Mouse (Mus musculus) heart, embryonic 14.5 days (tissue): ENCODE measurements around the gene Palld. TPM values are rescaled to one million over a fixed set of nuclear protein-coding genes. Genes with fewer than 3 reads are reported as not detected.
A peak's percentile ranks its signal among the peaks of the same experiment; 100 is the strongest.

Experiments used
- ATAC-seq: fragments of 200-750 bp; cut with Nextera tagmentation; 2 replicates; pipeline ENCODE4 v1.8.0; 2017; ENCODE audit warnings: low read depth, moderate TSS enrichment; ENCODE audit not compliant: insufficient number of reproducible peaks, insufficient read depth, low FRiP score
- H3K27ac ChIP-seq, 2 experiments: fragments of 200-500 bp in 1 of 2; fragments of 300-500 bp in 1 of 2; sonication (generic) in 1 of 2; replicated peaks in 1 of 2; 2 replicates each; pipeline ENCODE4 v1.5.1; 2012 to 2014; ENCODE audit warnings: low read depth in 2 of 2, low read length in 2 of 2, control low read depth in 1 of 2, mild to moderate bottlenecking in 1 of 2, mixed read lengths in 1 of 2; ENCODE audit not compliant: control insufficient read depth in 1 of 2, insufficient read depth in 1 of 2
- H3K27me3 ChIP-seq: fragments of 300-500 bp; sonication (generic); 2 replicates; pipeline ENCODE4 v1.6.1; 2014; ENCODE audit warnings: mild to moderate bottlenecking, low read length, control low read depth; ENCODE audit not compliant: control insufficient read depth, insufficient read depth
- H3K36me3 ChIP-seq: fragments of 300-500 bp; sonication (generic); 2 replicates; pipeline ENCODE4 v1.6.1; 2014; ENCODE audit warnings: mild to moderate bottlenecking, control low read depth, low read length, mixed read lengths; ENCODE audit not compliant: control insufficient read depth, insufficient read depth
- H3K4me1 ChIP-seq, 2 experiments: fragments of 200-500 bp in 1 of 2; fragments of 300-500 bp in 1 of 2; sonication (generic) in 1 of 2; 2 replicates each; pipeline ENCODE4 v1.6.1; 2012 to 2014; ENCODE audit warnings: low read length in 2 of 2, control low read depth in 1 of 2, mixed read lengths in 1 of 2; ENCODE audit not compliant: control insufficient read depth in 2 of 2, insufficient read depth in 2 of 2
- H3K4me2 ChIP-seq: fragments of 300-500 bp; sonication (generic); 2 replicates; pipeline ENCODE4 v1.6.1; 2014; ENCODE audit warnings: mild to moderate bottlenecking, low read length
- H3K4me3 ChIP-seq, 2 experiments: fragments of 200-500 bp in 1 of 2; fragments of 300-500 bp in 1 of 2; sonication (generic) in 1 of 2; 2 replicates each; pipeline ENCODE4 v1.5.1; 2012 to 2014; ENCODE audit warnings: low read length in 2 of 2, mild to moderate bottlenecking in 2 of 2, control low read depth in 1 of 2, low read depth in 1 of 2, moderate library complexity in 1 of 2; ENCODE audit not compliant: control insufficient read depth in 1 of 2, insufficient read depth in 1 of 2
- H3K9ac ChIP-seq: fragments of 300-500 bp; sonication (generic); 2 replicates; pipeline ENCODE4 v1.6.1; 2014; ENCODE audit warnings: mild to moderate bottlenecking, low read length
- H3K9me3 ChIP-seq: fragments of 300-500 bp; sonication (generic); 2 replicates; pipeline ENCODE4 v1.6.1; 2016; ENCODE audit warnings: low read length, control low read depth; ENCODE audit not compliant: control insufficient read depth
- WGBS: fragments of 180-500 bp; shearing (Covaris S2); extraction: QIAGEN DNeasy Blood & Tissue Kit; methylation state at CpG from one replicate; pipeline ENCODE4 v1.1.7; 2014; 5-methylcytosine and 5-hydroxymethylcytosine counted together
- polyA plus RNA-seq: library from polyadenylated mRNA; unstranded; fragments of >200 nt; fragmentation: Nextera tagmentation; extraction: Ambion mirVana; gene quantifications from 2 replicates; pipeline ENCODE4 v1.2.1, GENCODE M21; 2014

The Palld gene
- polyA plus RNA-seq, 1 experiment from 2014 or later: 187 TPM

GRCm38 (mm10) chr8:61643215-61643614 is 259.3 kb downstream of the Palld start:
- Histone ChIP-seq H3K36me3 (peaks cover 30% of the 10 kb centered on the region), H3K4me2 (no peak overlapping the region), H3K9ac (no peak overlapping the region), H3K4me1 (peaks cover 12 to 33% of the 10 kb centered on the region in 2 experiments), H3K9me3 (no peaks in the 10 kb centered on the region), H3K4me3 (no peak overlapping the region), H3K27me3 (no peaks in the 10 kb centered on the region), H3K27ac (no peak overlapping the region)
- ATAC-seq: no peak
- WGBS: 52% methylated on average over 3 of the region's 3 CpGs

- Histone ChIP-seq H3K9me3 (no peaks in the 10 kb centered on the region), H3K36me3 (peaks cover 36% of the 10 kb centered on the region), H3K4me1 (peaks cover 8 to 30% of the 10 kb centered on the region in 2 experiments), H3K27me3 (no peaks in the 10 kb centered on the region), H3K4me2 (no peak overlapping the region), H3K27ac (peak overlapping the region in 1 of 2 experiments; percentile 4; a peak in 1 of 4 replicates), H3K4me3 (no peak overlapping the region), H3K9ac (no peak overlapping the region)
- WGBS: 49% methylated on average over 4 of the region's 4 CpGs
- 0 out of 2 replicates have a peak, but pooled peaks have one; percentile 33 for ATAC-seq
Measured at GRCm38 (mm10) chr8:61642358-61642847, 260.1 kb downstream of the Palld start.

GRCm38 (mm10) chr8:61639596-61639995 is 262.9 kb downstream of the Palld start:
- Histone ChIP-seq H3K4me2 (no peak overlapping the region), H3K36me3 (peaks cover 29% of the 10 kb centered on the region), H3K27me3 (no peaks in the 10 kb centered on the region), H3K9ac (no peak overlapping the region), H3K27ac (no peak overlapping the region), H3K4me3 (no peak overlapping the region), H3K4me1 (peaks cover 12 to 33% of the 10 kb centered on the region in 2 experiments), H3K9me3 (no peaks in the 10 kb centered on the region)
- no peak for ATAC-seq
- 93% methylated on average over 2 of the region's 2 CpGs for WGBS

- H3K4me1 ChIP-seq: peaks cover 14 to 33% of the 10 kb centered on the region in 2 experiments
- WGBS: 49% methylated on average over 3 of the region's 3 CpGs
- H3K27ac ChIP-seq: peak overlapping the region; percentile 56 to 63; a peak in 3 of 4 replicates
- peaks cover 24% of the 10 kb centered on the region for H3K36me3 ChIP-seq
- no peaks in the 10 kb centered on the region for H3K9me3 ChIP-seq
- H3K4me3 ChIP-seq: no peak overlapping the region
- H3K9ac ChIP-seq: no peak overlapping the region
- H3K4me2 ChIP-seq: no peak overlapping the region
- H3K27me3 ChIP-seq: no peaks in the 10 kb centered on the region
- ATAC-seq: no peak
Measured at GRCm38 (mm10) chr8:61639008-61639407, 263.5 kb downstream of the Palld start.

- H3K4me2 ChIP-seq: no peak overlapping the region
- no peaks in the 10 kb centered on the region for H3K27me3 ChIP-seq
- no peak for ATAC-seq
- WGBS: 67% methylated on average over 4 of the region's 4 CpGs
- no peak overlapping the region for H3K4me3 ChIP-seq
- no peaks in the 10 kb centered on the region for H3K9me3 ChIP-seq
- peaks cover 14 to 26% of the 10 kb centered on the region in 2 experiments for H3K4me1 ChIP-seq
- H3K36me3 ChIP-seq: peaks cover 15% of the 10 kb centered on the region
- H3K27ac ChIP-seq: no peak overlapping the region
- H3K9ac ChIP-seq: no peak overlapping the region
Measured at GRCm38 (mm10) chr8:61637736-61638135, 264.8 kb downstream of the Palld start.

GRCm38 (mm10) chr8:61634811-61635210 is 267.7 kb downstream of the Palld start:
- no peak for ATAC-seq
- H3K4me2 ChIP-seq: no peak overlapping the region
- no peaks in the 10 kb centered on the region for H3K9me3 ChIP-seq
- 67% methylated on average over 1 of the region's 1 CpGs for WGBS
- H3K4me3 ChIP-seq: no peak overlapping the region
- no peak overlapping the region for H3K27ac ChIP-seq
- H3K36me3 ChIP-seq: peaks cover 15% of the 10 kb centered on the region
- H3K9ac ChIP-seq: no peak overlapping the region
- no peaks in the 10 kb centered on the region for H3K27me3 ChIP-seq
- H3K4me1 ChIP-seq: peaks cover 9 to 12% of the 10 kb centered on the region in 2 experiments; a peak in 2 of 4 replicates

- Histone ChIP-seq H3K4me2 (no peak overlapping the region), H3K9me3 (no peaks in the 10 kb centered on the region), H3K4me1 (peaks cover 9 to 11% of the 10 kb centered on the region in 2 experiments; a peak in 3 of 4 replicates), H3K4me3 (no peak overlapping the region), H3K36me3 (peaks cover 14% of the 10 kb centered on the region), H3K27me3 (no peaks in the 10 kb centered on the region), H3K9ac (no peak overlapping the region), H3K27ac (no peak overlapping the region)
- ATAC-seq: no peak
- WGBS: 72% methylated on average over 2 of the region's 2 CpGs
Measured at GRCm38 (mm10) chr8:61632331-61632730, 270.2 kb downstream of the Palld start.

GRCm38 (mm10) chr8:61629631-61629968 is 272.9 kb downstream of the Palld start:
- H3K4me1 ChIP-seq: peaks cover 5 to 6% of the 10 kb centered on the region in 2 experiments; a peak in 3 of 4 replicates
- WGBS: 63% methylated on average over 1 of the region's 1 CpGs
- H3K9me3 ChIP-seq: no peaks in the 10 kb centered on the region
- H3K4me2 ChIP-seq: no peak overlapping the region
- no peak overlapping the region for H3K9ac ChIP-seq
- H3K27ac ChIP-seq: no peak overlapping the region
- ATAC-seq: no peak
- no peak overlapping the region for H3K4me3 ChIP-seq
- no peaks in the 10 kb centered on the region for H3K27me3 ChIP-seq
- H3K36me3 ChIP-seq: peaks cover 8% of the 10 kb centered on the region; the same call in 1 of the 2 replicates
